Mouse (Mus musculus) liver, embryonic 12.5 days (tissue): ENCODE data around the gene Chaf1b. TPM values are rescaled to one million over a fixed set of nuclear protein-coding genes. Genes with fewer than 3 reads are reported as not detected.
A peak's percentile ranks its signal among the peaks of the same experiment; 100 is the strongest.

Source experiments
- ATAC-seq: fragments of 200-750 bp; cut with Nextera tagmentation; 2 replicates; pipeline ENCODE4 v1.8.0; 2017; ENCODE audit warnings: moderate number of reproducible peaks, mild to moderate bottlenecking, moderate library complexity
- H3K27ac ChIP-seq: fragments of 300-500 bp; sonication (generic); 2 replicates; pipeline ENCODE4 v1.5.1; 2016; ENCODE audit warnings: mild to moderate bottlenecking
- H3K27me3 ChIP-seq: fragments of 300-500 bp; sonication (generic); replicated peaks from 2 replicates; pipeline ENCODE4 v1.6.1; 2016; ENCODE audit warnings: mild to moderate bottlenecking, moderate library complexity
- H3K36me3 ChIP-seq: fragments of 300-500 bp; sonication (generic); 2 replicates; pipeline ENCODE4 v1.6.1; 2016; ENCODE audit warnings: mild to moderate bottlenecking, moderate library complexity
- H3K4me1 ChIP-seq: fragments of 300-500 bp; sonication (generic); 2 replicates; pipeline ENCODE4 v1.6.1; 2016
- H3K4me2 ChIP-seq: fragments of 300-500 bp; sonication (generic); 2 replicates; pipeline ENCODE4 v1.6.1; 2016; ENCODE audit warnings: mild to moderate bottlenecking, moderate library complexity
- H3K4me3 ChIP-seq: fragments of 300-500 bp; sonication (generic); 2 replicates; pipeline ENCODE4 v1.5.1; 2016; ENCODE audit warnings: mild to moderate bottlenecking, moderate library complexity
- H3K9ac ChIP-seq: fragments of 300-500 bp; sonication (generic); 2 replicates; pipeline ENCODE4 v1.6.1; 2016; ENCODE audit warnings: mild to moderate bottlenecking, moderate library complexity
- H3K9me3 ChIP-seq: fragments of 300-500 bp; sonication (generic); replicated peaks from 2 replicates; pipeline ENCODE4 v1.6.1; 2016; ENCODE audit warnings: mild to moderate bottlenecking, moderate library complexity
- WGBS: fragments of 180-500 bp; shearing (Covaris S2); methylation state at CpG from one replicate; pipeline ENCODE4 v1.1.7; 2016; ENCODE audit not compliant: insufficient replicate concordance; 5-methylcytosine and 5-hydroxymethylcytosine counted together
- polyA plus RNA-seq: library from polyadenylated mRNA; unstranded; fragments of >200 nt; fragmentation: Nextera tagmentation; extraction: Ambion mirVana; gene quantifications from 2 replicates; pipeline ENCODE4 v1.2.1, GENCODE M21; 2016

Gene Chaf1b
- 66.9 and 71.2 TPM in 2 replicates for polyA plus RNA-seq

DNA sequence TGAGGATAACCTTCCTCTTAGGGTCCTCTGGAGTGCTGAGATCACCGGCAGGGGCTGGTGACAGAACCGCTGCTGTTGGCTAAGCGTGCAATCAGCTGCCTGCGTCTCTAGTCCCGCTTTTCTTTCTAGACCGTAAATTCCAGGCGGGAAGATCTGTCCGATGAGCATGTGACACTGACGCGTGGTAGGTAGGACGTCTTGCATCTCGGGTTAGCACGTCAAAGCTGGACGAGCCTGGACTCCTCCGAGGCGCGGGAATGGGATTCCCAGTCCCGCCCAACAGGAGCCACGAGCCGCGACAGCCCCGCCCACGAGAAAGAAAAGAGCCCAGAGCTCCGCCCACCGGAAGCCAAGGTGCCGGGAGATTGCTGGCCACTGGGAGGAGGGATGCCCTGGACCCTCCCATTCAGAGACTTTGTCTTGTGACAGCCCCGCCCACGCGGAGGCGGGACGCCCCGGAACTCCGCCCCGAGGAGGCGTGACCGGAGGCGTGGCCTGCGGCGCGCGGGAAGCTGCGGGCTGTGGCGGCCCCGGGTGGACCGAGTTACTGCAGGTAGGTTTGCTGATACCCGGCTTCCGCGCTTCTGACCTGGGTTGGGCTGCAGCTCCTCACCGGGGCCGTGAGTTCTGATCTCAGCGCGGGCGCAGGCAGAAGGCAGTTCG is at the start of gene Chaf1b:
TSS of gene Chaf1b (plus strand) at position 479 of the 663 bp plus-strand sequence.
- H3K4me2 ChIP-seq: peak within 1 kb of the TSS; percentile 93
- H3K27me3 ChIP-seq: no peaks in the 10 kb centered on the region
- peak within 1 kb of the TSS; percentile 65 for H3K27ac ChIP-seq
- H3K36me3 ChIP-seq: peaks cover 26% of the 10 kb centered on the region
- peak within 1 kb of the TSS; percentile 88 for H3K9ac ChIP-seq
- ATAC-seq: peak; percentile 90
- peaks cover 26% of the 10 kb centered on the region for H3K4me1 ChIP-seq
- H3K4me3 ChIP-seq: peak within 1 kb of the TSS; percentile 89
- no peaks in the 10 kb centered on the region for H3K9me3 ChIP-seq
- WGBS: under 1% methylated on average over 51 of the region's 54 CpGs

GRCm38 (mm10) chr16:93834076-93834475 is 49.6 kb upstream of the Chaf1b start:
- H3K4me3 ChIP-seq: peak overlapping the region; percentile 87
- no peaks in the 10 kb centered on the region for H3K9me3 ChIP-seq
- peaks cover 23% of the 10 kb centered on the region; the same call in 1 of the 2 replicates for H3K36me3 ChIP-seq
- H3K27me3 ChIP-seq: no peaks in the 10 kb centered on the region
- H3K4me1 ChIP-seq: peaks cover 43% of the 10 kb centered on the region
- WGBS: 94% methylated on average over 2 of the region's 2 CpGs
- peak overlapping the region; percentile 90 for H3K4me2 ChIP-seq
- ATAC-seq: no peak
- no peak overlapping the region for H3K9ac ChIP-seq
- H3K27ac ChIP-seq: no peak overlapping the region

DNA sequence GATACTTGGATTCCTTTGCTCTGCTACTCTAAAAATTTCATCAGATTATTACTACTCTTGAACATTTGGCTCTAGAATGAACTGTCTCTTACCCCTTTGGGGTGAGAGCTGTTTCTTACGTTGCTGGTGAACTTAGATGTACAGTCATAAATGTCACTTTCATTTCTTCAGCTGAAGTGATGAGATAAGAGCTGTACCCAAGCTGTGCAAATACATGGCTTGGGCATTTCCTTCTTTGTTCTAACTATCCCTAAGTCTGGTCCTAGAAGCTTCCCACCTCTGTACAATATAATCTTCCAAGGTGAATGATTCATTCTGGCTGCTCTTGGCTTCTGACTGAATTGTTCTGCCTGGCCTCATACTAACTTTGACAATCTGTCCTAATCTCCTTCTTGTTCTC is 44.7 kb upstream of the Chaf1b start:
- ATAC-seq: no peak
- Histone ChIP-seq H3K4me1 (peaks cover 40% of the 10 kb centered on the region), H3K36me3 (peaks cover 47% of the 10 kb centered on the region), H3K9ac (no peak overlapping the region), H3K27me3 (no peaks in the 10 kb centered on the region), H3K27ac (no peak overlapping the region), H3K4me2 (no peak overlapping the region), H3K9me3 (no peaks in the 10 kb centered on the region), H3K4me3 (no peak overlapping the region)
- WGBS: 81% methylated on average over 1 of the region's 1 CpGs

DNA sequence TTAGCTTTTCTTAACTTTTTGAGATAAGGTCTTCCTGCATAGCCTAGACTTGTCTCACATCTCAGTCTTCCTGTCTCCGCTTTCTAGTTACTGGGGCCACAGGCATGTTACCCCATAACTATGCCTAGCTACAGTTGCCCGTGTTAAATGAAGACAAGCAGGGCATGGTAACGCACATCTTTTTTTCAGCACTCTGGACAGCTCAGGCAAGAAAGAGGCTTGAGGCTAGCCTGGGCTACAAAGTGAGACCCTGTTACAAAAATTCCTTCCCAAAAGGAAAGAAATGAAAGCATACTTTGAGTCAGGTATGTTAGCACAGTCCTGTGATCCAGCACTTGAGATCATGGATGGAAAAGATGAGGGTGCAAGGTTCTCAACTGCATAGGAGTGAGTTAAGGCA is 33.2 kb upstream of the Chaf1b start:
- H3K27me3 ChIP-seq: no peaks in the 10 kb centered on the region
- peaks cover 98% of the 10 kb centered on the region for H3K36me3 ChIP-seq
- H3K4me1 ChIP-seq: no peaks in the 10 kb centered on the region
- H3K27ac ChIP-seq: no peak overlapping the region
- no peak overlapping the region for H3K4me2 ChIP-seq
- WGBS: 88% methylated on average over 3 of the region's 3 CpGs
- ATAC-seq: no peak
- no peaks in the 10 kb centered on the region for H3K9me3 ChIP-seq
- no peak overlapping the region for H3K9ac ChIP-seq
- no peak overlapping the region for H3K4me3 ChIP-seq

GRCm38 (mm10) chr16:93859967-93860366 is 23.7 kb upstream of the Chaf1b start:
- Histone ChIP-seq H3K27me3 (no peaks in the 10 kb centered on the region), H3K9me3 (no peaks in the 10 kb centered on the region), H3K4me3 (no peak overlapping the region), H3K9ac (no peak overlapping the region), H3K4me2 (no peak overlapping the region), H3K27ac (no peak overlapping the region), H3K36me3 (peaks cover 92% of the 10 kb centered on the region), H3K4me1 (no peaks in the 10 kb centered on the region)
- WGBS: 82% methylated on average over 4 of the region's 4 CpGs
- ATAC-seq: no peak

- no peak overlapping the region for H3K27ac ChIP-seq
- no peaks in the 10 kb centered on the region for H3K27me3 ChIP-seq
- H3K4me3 ChIP-seq: no peak overlapping the region
- H3K9me3 ChIP-seq: no peaks in the 10 kb centered on the region
- H3K36me3 ChIP-seq: peaks cover 92% of the 10 kb centered on the region
- H3K9ac ChIP-seq: no peak overlapping the region
- no peak overlapping the region for H3K4me2 ChIP-seq
- H3K4me1 ChIP-seq: no peaks in the 10 kb centered on the region
- ATAC-seq: no peak
These were observed 23.0 kb upstream of the Chaf1b start for GRCm38 (mm10) chr16:93860686-93861085.

DNA sequence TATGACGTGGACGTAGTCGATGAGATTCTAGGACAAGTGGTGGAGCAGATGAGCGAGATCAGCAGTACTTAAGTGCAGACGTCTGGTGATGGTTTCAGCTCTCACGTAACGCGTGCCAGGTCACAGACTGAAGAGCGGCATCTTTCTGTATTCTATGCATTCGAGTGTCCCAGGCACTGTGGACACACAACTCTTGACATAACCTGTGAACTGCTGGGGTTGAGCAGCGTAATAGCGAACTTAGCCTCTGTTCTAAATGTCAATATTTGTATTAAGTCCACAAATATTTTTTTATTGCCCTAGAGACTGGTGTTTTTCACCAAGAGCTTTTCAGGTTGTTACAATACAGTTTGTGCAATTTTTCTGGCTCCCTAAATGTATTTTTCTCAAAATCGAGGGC is 8.9 kb upstream of the Chaf1b start:
- Histone ChIP-seq H3K9ac (no peak overlapping the region), H3K27ac (no peak overlapping the region), H3K4me3 (no peak overlapping the region), H3K9me3 (no peaks in the 10 kb centered on the region), H3K4me2 (no peak overlapping the region), H3K36me3 (peaks cover 78% of the 10 kb centered on the region), H3K27me3 (no peaks in the 10 kb centered on the region), H3K4me1 (peaks cover 6% of the 10 kb centered on the region; the same call in 1 of the 2 replicates)
- 88% methylated on average over 13 of the region's 13 CpGs for WGBS
- no peak for ATAC-seq

- Histone ChIP-seq H3K27me3 (no peaks in the 10 kb centered on the region), H3K4me1 (peaks cover 6% of the 10 kb centered on the region; the same call in 1 of the 2 replicates), H3K36me3 (peaks cover 48% of the 10 kb centered on the region), H3K9ac (no peak overlapping the region), H3K4me2 (no peak overlapping the region), H3K27ac (no peak overlapping the region), H3K4me3 (no peak overlapping the region), H3K9me3 (no peaks in the 10 kb centered on the region)
- ATAC-seq: no peak
- WGBS: 79% methylated on average over 6 of the region's 6 CpGs
These were observed 5.9 kb upstream of the Chaf1b start for GRCm38 (mm10) chr16:93877612-93878380.

GRCm38 (mm10) chr16:93884086-93884721 is 503 bp downstream of the Chaf1b start:
- Histone ChIP-seq H3K36me3 (peaks cover 33% of the 10 kb centered on the region), H3K4me3 (peak overlapping the region; percentile 89), H3K4me1 (peaks cover 26% of the 10 kb centered on the region), H3K27ac (peak overlapping the region; percentile 65; the same call in 1 of the 2 replicates), H3K4me2 (peak overlapping the region; percentile 93), H3K9me3 (no peaks in the 10 kb centered on the region), H3K27me3 (no peaks in the 10 kb centered on the region), H3K9ac (peak overlapping the region; percentile 88)
- under 1% methylated on average over 43 of the region's 43 CpGs for WGBS
- peak; percentile 73 for ATAC-seq

GRCm38 (mm10) chr16:93884722-93885113 is 1.0 kb downstream of the Chaf1b start:
- 48% methylated on average over 5 of the region's 5 CpGs for WGBS
- Histone ChIP-seq H3K27ac (peak overlapping the region; percentile 65; the same call in 1 of the 2 replicates), H3K36me3 (peaks cover 38% of the 10 kb centered on the region), H3K27me3 (no peaks in the 10 kb centered on the region), H3K4me2 (peak overlapping the region; percentile 93), H3K4me1 (peaks cover 26% of the 10 kb centered on the region), H3K9ac (peak overlapping the region; percentile 88), H3K4me3 (peak overlapping the region; percentile 89), H3K9me3 (no peaks in the 10 kb centered on the region)
- ATAC-seq: no peak

DNA sequence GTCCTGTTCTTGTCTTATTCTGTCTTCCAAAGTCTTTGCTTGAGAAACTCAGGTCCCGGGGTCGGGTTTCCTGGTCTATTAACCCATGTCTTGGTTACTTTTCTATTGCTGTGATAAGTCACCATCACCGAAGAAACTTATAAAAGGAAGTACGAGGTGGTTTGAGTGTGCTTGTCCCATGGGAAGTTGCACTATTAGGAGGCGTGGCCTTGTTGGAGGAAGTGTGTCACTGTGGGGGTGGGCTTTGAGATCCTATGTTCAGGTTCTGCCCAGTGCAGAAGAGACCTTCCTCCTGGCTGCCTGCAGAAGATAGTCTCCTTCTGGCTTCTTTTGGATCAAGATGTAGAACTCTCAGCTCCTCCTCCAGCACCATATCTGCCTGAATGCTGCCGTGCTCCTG is 4.8 kb downstream of the Chaf1b start:
- H3K4me3 ChIP-seq: no peak overlapping the region
- peaks cover 75% of the 10 kb centered on the region for H3K36me3 ChIP-seq
- H3K9me3 ChIP-seq: no peaks in the 10 kb centered on the region
- H3K27ac ChIP-seq: no peak overlapping the region
- H3K9ac ChIP-seq: no peak overlapping the region
- H3K4me2 ChIP-seq: no peak overlapping the region
- WGBS: 70% methylated on average over 6 of the region's 6 CpGs
- no peaks in the 10 kb centered on the region for H3K27me3 ChIP-seq
- peaks cover 24% of the 10 kb centered on the region for H3K4me1 ChIP-seq
- no peak for ATAC-seq
